Mouse (Mus musculus) hindbrain, embryonic 13.5 days (tissue): ENCODE data around the gene Gm20388. TPM values are rescaled to one million over a fixed set of nuclear protein-coding genes. Genes with fewer than 3 reads are reported as not detected.

Experiments
- ATAC-seq: fragments of 200-750 bp; cut with Nextera tagmentation; 2 replicates; pipeline ENCODE4 v1.8.0; 2017; ENCODE audit warnings: moderate TSS enrichment; ENCODE audit not compliant: low FRiP score
- H3K27ac ChIP-seq: fragments of 300-500 bp; sonication (generic); 2 replicates; pipeline ENCODE4 v1.5.1; 2015; ENCODE audit warnings: inconsistent platforms, mild to moderate bottlenecking, moderate library complexity
- H3K27me3 ChIP-seq: fragments of 300-500 bp; sonication (generic); 2 replicates; pipeline ENCODE4 v1.6.1; 2015; ENCODE audit warnings: mild to moderate bottlenecking, inconsistent platforms
- H3K36me3 ChIP-seq: fragments of 300-500 bp; sonication (generic); 2 replicates; pipeline ENCODE4 v1.6.1; 2015; ENCODE audit warnings: mild to moderate bottlenecking, inconsistent platforms
- H3K4me1 ChIP-seq: fragments of 300-500 bp; sonication (generic); replicated peaks from 2 replicates; pipeline ENCODE4 v1.6.1; 2015; ENCODE audit warnings: inconsistent platforms
- H3K4me2 ChIP-seq: fragments of 300-500 bp; sonication (generic); 2 replicates; pipeline ENCODE4 v1.6.1; 2015; ENCODE audit warnings: inconsistent platforms, mild to moderate bottlenecking, moderate library complexity
- H3K4me3 ChIP-seq: fragments of 300-500 bp; sonication (generic); 2 replicates; pipeline ENCODE4 v1.5.1; 2015; ENCODE audit warnings: mild to moderate bottlenecking, inconsistent platforms
- H3K9ac ChIP-seq: fragments of 300-500 bp; sonication (generic); 2 replicates; pipeline ENCODE4 v1.6.1; 2015; ENCODE audit warnings: mild to moderate bottlenecking, inconsistent platforms
- H3K9me3 ChIP-seq: fragments of 300-500 bp; sonication (generic); 2 replicates; pipeline ENCODE4 v1.6.1; 2016; ENCODE audit warnings: inconsistent platforms
- WGBS: fragments of 180-500 bp; shearing (Covaris S2); methylation state at CpG from one replicate; pipeline ENCODE4 v1.1.7; 2015; 5-methylcytosine and 5-hydroxymethylcytosine counted together
- polyA plus RNA-seq: library from polyadenylated mRNA; unstranded; fragments of >200 nt; fragmentation: Nextera tagmentation; extraction: Ambion mirVana; gene quantifications from 2 replicates; pipeline ENCODE4 v1.2.1, GENCODE M21; 2015

Gm20388 gene
- polyA plus RNA-seq, 1 experiment from 2014 or later: 1.9 TPM

GRCm38 (mm10) chr8:122778703-122779239, 2868.1 kb downstream of the Gm20388 start:
- Histone ChIP-seq H3K4me3 (no peak overlapping the region), H3K4me2 (no peak overlapping the region), H3K9me3 (no peaks in the 10 kb centered on the region), H3K36me3 (peaks cover 38% of the 10 kb centered on the region), H3K27me3 (peaks cover 10% of the 10 kb centered on the region; the same call in 1 of the 2 replicates), H3K9ac (no peak overlapping the region), H3K4me1 (peaks cover 18% of the 10 kb centered on the region), H3K27ac (no peak overlapping the region)
- no peak for ATAC-seq
- WGBS: 85% methylated on average over 3 of the region's 3 CpGs

GRCm38 (mm10) chr8:122779255-122779654, 2868.6 kb downstream of the Gm20388 start:
- Histone ChIP-seq H3K36me3 (peaks cover 43% of the 10 kb centered on the region), H3K9me3 (no peaks in the 10 kb centered on the region), H3K4me3 (no peak overlapping the region), H3K4me2 (no peak overlapping the region), H3K27ac (no peak overlapping the region), H3K9ac (no peak overlapping the region), H3K27me3 (0 out of 2 replicates have a peak, but pooled peaks cover 6% of the 10 kb centered on the region), H3K4me1 (peaks cover 18% of the 10 kb centered on the region)
- WGBS: 86% methylated on average over 9 of the region's 9 CpGs
- no peak for ATAC-seq

- Histone ChIP-seq H3K4me3 (no peak overlapping the region), H3K27ac (no peak overlapping the region), H3K9me3 (no peaks in the 10 kb centered on the region), H3K9ac (no peak overlapping the region), H3K27me3 (no peaks in the 10 kb centered on the region), H3K4me2 (no peak overlapping the region), H3K4me1 (no peaks in the 10 kb centered on the region), H3K36me3 (peaks cover 95% of the 10 kb centered on the region)
- ATAC-seq: no peak
- 77% methylated on average over 1 of the region's 1 CpGs for WGBS
These were observed 2874.1 kb downstream of the Gm20388 start for GRCm38 (mm10) chr8:122784756-122785155.

- H3K4me2 ChIP-seq: no peak overlapping the region
- no peak overlapping the region for H3K4me3 ChIP-seq
- H3K4me1 ChIP-seq: peaks cover 20% of the 10 kb centered on the region
- H3K9me3 ChIP-seq: no peaks in the 10 kb centered on the region
- ATAC-seq: no peak
- no peaks in the 10 kb centered on the region for H3K27me3 ChIP-seq
- no peak overlapping the region for H3K27ac ChIP-seq
- H3K36me3 ChIP-seq: peaks cover 64% of the 10 kb centered on the region
- WGBS: 98% methylated on average over 5 of the region's 5 CpGs
- H3K9ac ChIP-seq: no peak overlapping the region
These were observed 2879.2 kb downstream of the Gm20388 start for GRCm38 (mm10) chr8:122789796-122790195.

DNA sequence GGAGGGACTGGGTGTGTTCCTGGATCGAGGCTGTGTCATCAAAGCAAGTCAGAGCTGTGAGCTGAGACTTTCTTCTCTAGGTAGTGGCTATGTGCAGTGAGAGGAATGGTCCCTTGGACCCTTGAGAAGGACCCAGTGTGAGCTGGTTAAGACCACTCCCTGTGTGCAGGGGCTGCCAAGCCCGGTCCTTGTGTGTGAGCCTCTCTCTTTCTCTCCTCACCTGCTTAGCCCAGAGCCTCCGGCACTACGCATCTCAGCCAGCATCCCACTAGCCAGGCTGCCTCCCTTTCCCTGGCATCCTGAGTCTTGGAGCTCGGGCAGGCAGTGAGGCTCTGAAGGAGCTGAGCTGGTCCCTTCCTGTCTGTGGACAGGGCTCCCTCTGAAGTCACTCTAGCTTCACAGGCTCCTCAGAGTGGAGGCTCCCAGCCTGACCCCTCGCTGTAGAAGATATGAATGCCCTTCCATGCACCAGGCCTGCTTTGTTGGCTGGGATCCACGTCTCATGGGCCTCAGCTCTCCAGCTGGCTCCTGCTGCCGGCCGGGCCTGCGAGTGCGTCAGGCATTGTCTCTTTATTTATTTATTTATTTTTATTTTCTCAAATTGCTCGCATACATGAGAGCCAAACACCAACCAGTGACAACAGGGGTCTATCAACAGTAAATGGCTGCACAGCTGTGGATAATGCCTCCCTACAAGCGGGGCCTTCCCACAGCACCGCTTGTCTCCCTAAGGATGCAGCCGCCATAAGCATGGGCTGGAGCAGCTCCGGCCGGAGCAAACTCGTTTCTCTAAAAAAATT, 2882.9 kb downstream of the Gm20388 start:
- Histone ChIP-seq H3K4me2 (no peak overlapping the region), H3K9me3 (no peaks in the 10 kb centered on the region), H3K27me3 (no peaks in the 10 kb centered on the region), H3K36me3 (peaks cover 30% of the 10 kb centered on the region), H3K4me1 (peaks cover 25% of the 10 kb centered on the region), H3K27ac (peak overlapping the region; percentile 94), H3K4me3 (no peak overlapping the region), H3K9ac (peak overlapping the region; percentile 60)
- 52% methylated on average over 18 of the region's 18 CpGs for WGBS
- ATAC-seq: peak; percentile 77

DNA sequence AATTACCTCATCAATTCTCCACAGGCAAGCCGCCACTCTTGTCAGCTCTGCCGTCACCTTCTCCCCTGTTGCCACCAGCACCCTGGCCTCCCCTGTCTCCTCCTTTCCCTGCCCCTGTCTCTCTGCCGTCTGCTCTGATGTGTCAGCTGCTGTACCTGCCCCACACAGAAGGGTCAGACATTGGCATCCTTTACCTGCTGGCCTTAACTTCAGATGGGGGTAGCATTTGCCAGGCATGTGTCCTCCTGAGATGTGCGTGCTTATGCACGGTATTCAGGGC, 2883.5 kb downstream of the Gm20388 start:
- 54% methylated on average over 5 of the region's 5 CpGs for WGBS
- Histone ChIP-seq H3K36me3 (peaks cover 24% of the 10 kb centered on the region), H3K9me3 (no peaks in the 10 kb centered on the region), H3K4me1 (peaks cover 25% of the 10 kb centered on the region), H3K27me3 (no peaks in the 10 kb centered on the region), H3K9ac (peak overlapping the region; percentile 60), H3K4me2 (no peak overlapping the region), H3K4me3 (no peak overlapping the region), H3K27ac (peak overlapping the region; percentile 94)
- ATAC-seq: peak; percentile 49

GRCm38 (mm10) chr8:122803906-122804761, 2893.5 kb downstream of the Gm20388 start:
- H3K36me3 ChIP-seq: 0 out of 2 replicates have a peak, but pooled peaks cover 6% of the 10 kb centered on the region
- H3K27ac ChIP-seq: peak overlapping the region; percentile 96
- peak; percentile 88 for ATAC-seq
- H3K9ac ChIP-seq: peak overlapping the region; percentile 43
- H3K4me1 ChIP-seq: peaks cover 63% of the 10 kb centered on the region
- no peak overlapping the region for H3K4me3 ChIP-seq
- no peaks in the 10 kb centered on the region for H3K27me3 ChIP-seq
- H3K9me3 ChIP-seq: no peaks in the 10 kb centered on the region
- peak overlapping the region; percentile 22; the same call in 1 of the 2 replicates for H3K4me2 ChIP-seq
- WGBS: 12% methylated on average over 15 of the region's 15 CpGs

DNA sequence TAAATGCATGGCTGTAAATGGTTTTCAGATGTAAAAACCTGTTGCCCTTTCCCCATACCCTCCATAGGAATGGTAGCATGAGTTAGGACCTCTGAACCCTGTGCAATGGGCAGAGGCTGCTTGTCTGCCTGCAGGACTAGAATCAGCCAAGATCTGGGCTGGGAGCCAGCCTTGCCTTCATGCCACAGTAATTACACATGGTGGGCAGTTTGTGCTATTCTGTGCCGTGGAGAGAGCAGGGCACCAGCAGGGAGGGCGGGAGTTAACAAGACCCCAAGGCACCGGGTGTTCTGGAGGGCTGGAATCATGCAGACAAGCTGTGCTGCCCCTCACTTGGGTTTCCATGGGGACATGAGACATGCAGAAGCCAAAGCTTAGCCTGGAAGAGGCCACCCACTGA, 2894.7 kb downstream of the Gm20388 start:
- Histone ChIP-seq H3K27ac (peak overlapping the region; percentile 96), H3K27me3 (no peaks in the 10 kb centered on the region), H3K36me3 (no peaks in the 10 kb centered on the region), H3K9me3 (no peaks in the 10 kb centered on the region), H3K4me1 (peaks cover 68% of the 10 kb centered on the region), H3K9ac (no peak overlapping the region), H3K4me3 (no peak overlapping the region), H3K4me2 (no peak overlapping the region)
- peak; percentile 22; the same call in 1 of the 2 replicates for ATAC-seq
- 18% methylated on average over 3 of the region's 3 CpGs for WGBS

GRCm38 (mm10) chr8:122806956-122807538, 2896.4 kb downstream of the Gm20388 start:
- Histone ChIP-seq H3K27ac (peak overlapping the region; percentile 96), H3K4me3 (no peak overlapping the region), H3K9ac (peak overlapping the region; percentile 62), H3K36me3 (no peaks in the 10 kb centered on the region), H3K4me1 (peaks cover 85% of the 10 kb centered on the region), H3K4me2 (no peak overlapping the region), H3K9me3 (no peaks in the 10 kb centered on the region), H3K27me3 (no peaks in the 10 kb centered on the region)
- 31% methylated on average over 7 of the region's 7 CpGs for WGBS
- no peak for ATAC-seq

GRCm38 (mm10) chr8:122807907-122808306, 2897.3 kb downstream of the Gm20388 start:
- H3K4me3 ChIP-seq: no peak overlapping the region
- peak overlapping the region; percentile 62; the same call in 1 of the 2 replicates for H3K9ac ChIP-seq
- no peak overlapping the region for H3K4me2 ChIP-seq
- H3K36me3 ChIP-seq: no peaks in the 10 kb centered on the region
- 72% methylated on average over 4 of the region's 4 CpGs for whole genome bisulfite sequencing
- H3K27ac ChIP-seq: peak overlapping the region; percentile 96
- H3K9me3 ChIP-seq: no peaks in the 10 kb centered on the region
- H3K27me3 ChIP-seq: no peaks in the 10 kb centered on the region
- peaks cover 87% of the 10 kb centered on the region for H3K4me1 ChIP-seq
- no peak for ATAC-seq

- Histone ChIP-seq H3K4me2 (no peak overlapping the region), H3K9me3 (no peaks in the 10 kb centered on the region), H3K4me1 (peaks cover 87% of the 10 kb centered on the region), H3K36me3 (peaks cover 18% of the 10 kb centered on the region), H3K9ac (0 out of 2 replicates have a peak overlapping the region, but pooled peaks have one; percentile 59), H3K27ac (peak overlapping the region; percentile 91), H3K4me3 (no peak overlapping the region), H3K27me3 (no peaks in the 10 kb centered on the region)
- no peak for ATAC-seq
- WGBS: 72% methylated on average over 8 of the region's 8 CpGs
These were observed 2899.7 kb downstream of the Gm20388 start for GRCm38 (mm10) chr8:122810376-122810775.
